8 mouse cellular contexts compared by ENCODE assay signal in the genomic region with DNA sequence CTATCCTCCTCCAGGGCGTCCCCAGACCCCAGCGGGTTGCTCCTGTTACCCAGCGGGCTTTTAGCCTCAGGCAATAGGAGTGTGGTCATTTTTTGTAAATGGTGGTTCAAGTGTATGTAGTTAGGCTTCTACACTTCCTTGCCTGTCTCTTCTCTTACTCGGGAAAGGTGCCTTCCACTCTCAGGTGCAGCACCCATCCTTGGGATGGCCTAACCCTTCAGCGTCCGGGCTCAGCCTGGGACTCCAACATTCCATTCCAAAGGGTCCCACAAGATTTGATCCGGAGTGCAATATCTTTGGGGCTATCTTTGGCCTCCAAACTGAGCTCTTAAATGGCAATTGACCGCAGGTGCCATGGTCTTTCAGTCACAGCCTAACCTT.
DNase-seq lines count a peak whose midpoint lies in the region; ATAC-seq lines count a peak whose summit lies in the region.

No protein-coding gene starts in this region.

- peaks cover 13% of the 10 kb centered on the region for H3K27me3 ChIP-seq in heart, embryonic 16.5 days (ENCODE audit: control insufficient read depth, insufficient read depth, low read length)
- peaks cover 57% of the 10 kb centered on the region for H3K27me3 ChIP-seq in embryonic facial prominence, embryonic 10.5 days (replicated peaks; ENCODE audit: low read depth, poor library complexity, severe bottlenecking)
- H3K27me3 ChIP-seq in hindbrain, embryonic 12.5 days: no peaks in the 10 kb centered on the region
- H3K27me3 ChIP-seq in midbrain, embryonic 14.5 days (ENCODE audit: control insufficient read depth, insufficient read depth, low read length): no peaks in the 10 kb centered on the region

- H3K36me3 ChIP-seq in heart, embryonic 16.5 days (ENCODE audit: control insufficient read depth, insufficient read depth): no peaks in the 10 kb centered on the region
- no peaks in the 10 kb centered on the region for H3K36me3 ChIP-seq in embryonic facial prominence, embryonic 10.5 days (replicated peaks)
- H3K36me3 ChIP-seq in hindbrain, embryonic 12.5 days: no peaks in the 10 kb centered on the region
- H3K36me3 ChIP-seq in midbrain, embryonic 14.5 days (ENCODE audit: control insufficient read depth, insufficient read depth, low read length): no peaks in the 10 kb centered on the region

- peak overlapping the region; percentile 91 for H3K4me2 ChIP-seq in heart, embryonic 16.5 days (ENCODE audit: low read depth, low read length)
- peak overlapping the region; percentile 96 for H3K4me2 ChIP-seq in hindbrain, embryonic 12.5 days (replicated peaks)
- H3K4me2 ChIP-seq in midbrain, embryonic 14.5 days (ENCODE audit: low read length): peak overlapping the region; percentile 95

- no peak overlapping the region for H3K9ac ChIP-seq in heart, embryonic 16.5 days (ENCODE audit: low read length)
- H3K9ac ChIP-seq in hindbrain, embryonic 12.5 days: peak overlapping the region; percentile 60
- H3K9ac ChIP-seq in midbrain, embryonic 14.5 days (replicated peaks; ENCODE audit: low read length): peak overlapping the region; percentile 68

- H3K27ac ChIP-seq in heart, embryonic 16.5 days (ENCODE audit: low read length): no peak overlapping the region
- no peak overlapping the region for H3K27ac ChIP-seq in embryonic facial prominence, embryonic 10.5 days (replicated peaks)
- H3K27ac ChIP-seq in hindbrain, embryonic 12.5 days: peak overlapping the region; percentile 74
- peak overlapping the region; percentile 87 for H3K27ac ChIP-seq in midbrain, embryonic 14.5 days (replicated peaks; ENCODE audit: low read depth, low read length)

- no peak for ATAC-seq in heart, embryonic 16.5 days (replicated peaks; ENCODE audit: extremely low read depth, insufficient read depth, low FRiP score)
- peak; percentile 47 for ATAC-seq in hindbrain, embryonic 12.5 days (ENCODE audit: low FRiP score)
- ATAC-seq in midbrain, embryonic 14.5 days (ENCODE audit: low FRiP score, low TSS enrichment): no peak

- no peaks in the 10 kb centered on the region; the same call in 1 of the 2 replicates for H3K4me1 ChIP-seq in heart, embryonic 16.5 days (ENCODE audit: control insufficient read depth, insufficient read depth, low read length)
- H3K4me1 ChIP-seq in embryonic facial prominence, embryonic 10.5 days: peaks cover 15% of the 10 kb centered on the region
- peaks cover 8% of the 10 kb centered on the region; the same call in 1 of the 2 replicates for H3K4me1 ChIP-seq in hindbrain, embryonic 12.5 days
- H3K4me1 ChIP-seq in midbrain, embryonic 14.5 days (ENCODE audit: control insufficient read depth, insufficient read depth, low read length): 0 out of 2 replicates have a peak, but pooled peaks cover 8% of the 10 kb centered on the region

- peak overlapping the region; percentile 57 for H3K4me3 ChIP-seq in heart, embryonic 16.5 days (ENCODE audit: low read length)
- peak overlapping the region; percentile 80 for H3K4me3 ChIP-seq in embryonic facial prominence, embryonic 10.5 days
- H3K4me3 ChIP-seq in hindbrain, embryonic 12.5 days: peak overlapping the region; percentile 72
- H3K4me3 ChIP-seq in midbrain, embryonic 14.5 days (replicated peaks; ENCODE audit: low read depth, low read length): peak overlapping the region; percentile 77

- 3% methylated on average over 8 of the region's 8 CpGs for WGBS in heart, embryonic 16.5 days
- under 1% methylated on average over 8 of the region's 8 CpGs for WGBS in embryonic facial prominence, embryonic 10.5 days
- 3% methylated on average over 8 of the region's 8 CpGs for WGBS in hindbrain, embryonic 12.5 days
- WGBS in midbrain, embryonic 14.5 days: under 1% methylated on average over 8 of the region's 8 CpGs

- no peaks in the 10 kb centered on the region for H3K9me3 ChIP-seq in heart, embryonic 16.5 days (replicated peaks; ENCODE audit: control insufficient read depth, low read length)
- H3K9me3 ChIP-seq in embryonic facial prominence, embryonic 10.5 days: no peaks in the 10 kb centered on the region
- H3K9me3 ChIP-seq in hindbrain, embryonic 12.5 days (replicated peaks): no peaks in the 10 kb centered on the region
- H3K9me3 ChIP-seq in midbrain, embryonic 14.5 days (ENCODE audit: control insufficient read depth, low read length): no peaks in the 10 kb centered on the region

- no peak for DNase-seq in heart, adult 18-20 months
- no peak for DNase-seq in embryonic facial prominence, embryonic 10.5 days (ENCODE audit: low spot score)
- DNase-seq in midbrain, embryonic 14.5 days: no peak
- no peak for DNase-seq in urinary bladder, adult 2 months (ENCODE audit: low spot score)
- no peak for DNase-seq in adrenal gland, postnatal 14 days
- no peak for DNase-seq in natural killer cell, adult 2 months (ENCODE audit: low spot score in 2 of 2)

Comparison
In these comparisons a context has a peak if more than half of its experiments do, and no peak if none do; other contexts are left out.
1. H3K27ac ChIP-seq: peak in hindbrain, embryonic 12.5 days (single experiment) and midbrain, embryonic 14.5 days (single experiment); none in heart, embryonic 16.5 days (single experiment) and embryonic facial prominence, embryonic 10.5 days (single experiment).
2. Peak in every context shown above with its lines, with median percentiles within 50 percentile points of each other: H3K4me2 ChIP-seq and H3K4me3 ChIP-seq.